Mouse (Mus musculus) lung, postnatal 0 days (tissue): ENCODE data around the gene Drc1.

Source experiments
- CTCF ChIP-seq: IDR thresholded peaks from 2 replicates; pipeline ENCODE4 v1.5.1; 2016; ENCODE audit warnings: antibody characterized with exemption, mild to moderate bottlenecking
- EP300 ChIP-seq: IDR thresholded peaks from 2 replicates; pipeline ENCODE4 v1.6.1; 2016; ENCODE audit warnings: antibody characterized with exemption, mild to moderate bottlenecking, control low read depth

DNA sequence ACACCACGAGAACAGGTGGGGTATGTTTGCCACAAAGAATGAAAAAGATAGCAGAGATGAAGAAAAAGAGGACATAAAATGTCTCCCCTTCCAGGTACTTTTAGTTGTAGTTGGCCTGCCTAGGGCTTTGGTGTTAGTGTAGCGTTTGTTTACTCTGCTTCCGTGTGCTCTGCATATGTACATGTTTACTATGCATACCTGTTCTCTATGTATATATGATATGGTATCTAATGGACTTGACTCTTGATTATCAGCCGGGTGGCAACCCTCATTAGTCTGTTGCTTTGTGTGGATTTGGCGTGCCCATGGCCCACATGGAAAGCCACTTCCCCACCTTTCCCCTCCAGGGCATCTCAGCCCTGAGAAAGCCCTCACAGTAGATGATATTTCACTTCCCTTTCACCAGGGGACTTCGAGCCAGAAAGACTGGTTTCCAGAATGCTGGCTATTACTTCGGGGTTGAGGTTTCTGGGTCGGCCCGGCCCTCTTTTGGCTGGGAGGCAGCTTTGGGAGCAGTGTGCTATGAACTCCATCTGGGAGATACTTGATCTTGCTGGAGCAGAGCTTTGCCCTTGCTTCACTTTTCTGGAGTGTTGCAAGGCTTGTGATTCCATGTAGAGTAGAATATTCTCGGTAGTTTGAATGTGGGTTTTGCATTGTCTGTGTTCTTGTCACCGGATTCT lies 9.4 kb upstream of the Drc1 start:
- TF ChIP-seq CTCF: peak; percentile 8; the same call in 1 of the 2 replicates
- TF ChIP-seq EP300: no peak
